Mouse (Mus musculus) hindbrain, embryonic 12.5 days (tissue): Measurements from ENCODE around the gene Gm21083. TPM values are rescaled to one million over a fixed set of nuclear protein-coding genes. Genes with fewer than 3 reads are reported as not detected.
"Not testable (repeated sequence)": the region's sequence is repeated elsewhere in the genome, so short reads cannot be mapped to it uniquely, and the experiment has no call there.

Experiments used
- ATAC-seq: fragments of 200-750 bp; cut with Nextera tagmentation; 2 replicates; pipeline ENCODE4 v1.8.0; 2017; ENCODE audit warnings: moderate TSS enrichment; ENCODE audit not compliant: low FRiP score
- H3K27ac ChIP-seq: fragments of 300-500 bp; sonication (generic); 2 replicates; pipeline ENCODE4 v1.5.1; 2016; ENCODE audit warnings: mild to moderate bottlenecking
- H3K27me3 ChIP-seq: fragments of 300-500 bp; sonication (generic); 2 replicates; pipeline ENCODE4 v1.6.1; 2016; ENCODE audit warnings: mild to moderate bottlenecking
- H3K36me3 ChIP-seq: fragments of 300-500 bp; sonication (generic); 2 replicates; pipeline ENCODE4 v1.6.1; 2016; ENCODE audit warnings: mild to moderate bottlenecking
- H3K4me1 ChIP-seq: fragments of 300-500 bp; sonication (generic); 2 replicates; pipeline ENCODE4 v1.6.1; 2016
- H3K4me2 ChIP-seq: fragments of 300-500 bp; sonication (generic); replicated peaks from 2 replicates; pipeline ENCODE4 v1.6.1; 2016; ENCODE audit warnings: mild to moderate bottlenecking
- H3K4me3 ChIP-seq: fragments of 300-500 bp; sonication (generic); 2 replicates; pipeline ENCODE4 v1.5.1; 2016; ENCODE audit warnings: mild to moderate bottlenecking
- H3K9ac ChIP-seq: fragments of 300-500 bp; sonication (generic); 2 replicates; pipeline ENCODE4 v1.6.1; 2016; ENCODE audit warnings: mild to moderate bottlenecking, moderate library complexity
- H3K9me3 ChIP-seq: fragments of 300-500 bp; sonication (generic); replicated peaks from 2 replicates; pipeline ENCODE4 v1.6.1; 2016; ENCODE audit warnings: mild to moderate bottlenecking
- WGBS: fragments of 180-500 bp; shearing (Covaris S2); methylation state at CpG from one replicate; pipeline ENCODE4 v1.1.7; 2016; 5-methylcytosine and 5-hydroxymethylcytosine counted together
- polyA plus RNA-seq: library from polyadenylated mRNA; unstranded; fragments of >200 nt; fragmentation: Nextera tagmentation; extraction: Ambion mirVana; gene quantifications from 2 replicates; pipeline ENCODE4 v1.2.1, GENCODE M21; 2016

The Gm21083 gene
- not detected in 2 replicates for polyA plus RNA-seq

DNA sequence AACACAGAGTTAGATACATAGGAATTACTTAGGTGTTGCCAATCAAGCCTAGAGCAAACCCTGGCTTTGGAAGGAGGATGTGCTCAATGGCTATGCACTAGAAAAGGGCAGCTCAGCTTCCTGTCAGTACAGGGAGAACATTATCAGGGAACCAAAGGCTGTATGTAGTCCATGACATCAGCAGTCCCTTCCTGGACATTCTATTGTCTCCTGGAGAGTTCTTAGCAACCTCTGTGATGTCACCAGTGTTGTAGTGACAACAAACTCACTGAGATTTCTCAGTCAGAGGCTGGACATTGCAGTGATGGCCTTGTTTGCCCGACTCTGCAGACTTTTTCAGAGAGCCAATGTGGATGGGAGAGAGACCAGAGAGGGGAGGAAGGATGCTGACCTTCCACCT is at the start of gene Gm21083:
Gm21083 (plus strand) TSS at position 301 of the 400 bp plus-strand sequence.
- H3K4me2 ChIP-seq, H3K27me3 ChIP-seq, H3K9ac ChIP-seq, H3K36me3 ChIP-seq, ATAC-seq, H3K4me3 ChIP-seq, H3K27ac ChIP-seq, H3K4me1 ChIP-seq: not testable (repeated sequence)
- H3K9me3 ChIP-seq: peaks cover 12% of the 10 kb centered on the region; the same call in 1 of the 2 replicates
- WGBS: no CpG with 5 or more reads among the region's 1 CpGs

GRCm38 (mm10) chr5:15529122-15529521 is 48.0 kb upstream of the Gm21083 start, which contains the start of gene Gm21190:
Gm21190 (minus strand) TSS chr5:15529222.
- peaks cover 43% of the 10 kb centered on the region for H3K9me3 ChIP-seq
- WGBS: 63% methylated on average over 1 of the region's 1 CpGs
- ATAC-seq, H3K4me3 ChIP-seq, H3K9ac ChIP-seq, H3K27me3 ChIP-seq, H3K4me1 ChIP-seq, H3K4me2 ChIP-seq, H3K36me3 ChIP-seq, H3K27ac ChIP-seq: not testable (repeated sequence)

DNA sequence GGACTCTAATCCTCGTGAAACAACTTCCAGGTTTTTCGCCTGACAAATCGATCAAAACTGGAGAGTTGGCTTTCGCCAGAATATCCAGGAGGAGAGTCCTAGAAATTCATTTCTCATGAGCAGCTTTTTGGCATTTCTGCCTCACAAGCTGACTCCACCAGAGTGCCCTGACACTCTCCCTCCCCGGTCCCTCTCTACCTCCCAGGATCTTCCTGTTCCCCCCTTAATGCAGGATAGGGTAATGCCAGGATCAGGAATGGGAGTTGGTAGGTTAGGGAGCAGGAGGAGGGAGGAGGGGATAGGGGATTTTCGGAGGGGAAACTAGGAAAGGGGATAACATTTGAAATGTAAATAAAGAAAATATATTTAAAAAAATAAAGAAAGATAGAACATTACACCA is 28.5 kb upstream of the Gm21083 start:
- WGBS: 83% methylated on average over 6 of the region's 6 CpGs
- not testable (repeated sequence) for ATAC-seq

GRCm38 (mm10) chr5:15549134-15549533 is 28.0 kb upstream of the Gm21083 start:
- H3K4me1 ChIP-seq, H3K36me3 ChIP-seq: not testable (repeated sequence)

More for the DNA sequence above, 28.5 kb upstream of the Gm21083 start:
- not testable (repeated sequence) for H3K27ac ChIP-seq, H3K36me3 ChIP-seq, H3K4me3 ChIP-seq, H3K4me2 ChIP-seq, H3K4me1 ChIP-seq, H3K9ac ChIP-seq, H3K27me3 ChIP-seq
- H3K9me3 ChIP-seq: peaks cover 16% of the 10 kb centered on the region

GRCm38 (mm10) chr5:15549606-15550005 is 27.5 kb upstream of the Gm21083 start:
- WGBS: 14% methylated on average over 3 of the region's 3 CpGs
- H3K4me3 ChIP-seq, H3K4me2 ChIP-seq, H3K27ac ChIP-seq, H3K9ac ChIP-seq, H3K36me3 ChIP-seq, ATAC-seq, H3K27me3 ChIP-seq, H3K4me1 ChIP-seq: not testable (repeated sequence)
- H3K9me3 ChIP-seq: peaks cover 17% of the 10 kb centered on the region

More at GRCm38 (mm10) chr5:15549134-15549533, 28.0 kb upstream of the Gm21083 start:
- not testable (repeated sequence) for ATAC-seq, H3K4me2 ChIP-seq, H3K27ac ChIP-seq, H3K27me3 ChIP-seq, H3K4me3 ChIP-seq, H3K9ac ChIP-seq
- 29% methylated on average over 1 of the region's 1 CpGs for WGBS
- H3K9me3 ChIP-seq: peaks cover 17% of the 10 kb centered on the region

GRCm38 (mm10) chr5:15558654-15559053 is 18.5 kb upstream of the Gm21083 start:
- WGBS: 69% methylated on average over 1 of the region's 1 CpGs
- H3K9ac ChIP-seq, H3K4me2 ChIP-seq, H3K36me3 ChIP-seq, H3K27ac ChIP-seq, H3K4me3 ChIP-seq, H3K4me1 ChIP-seq, ATAC-seq, H3K27me3 ChIP-seq: not testable (repeated sequence)
- peaks cover 20% of the 10 kb centered on the region for H3K9me3 ChIP-seq

GRCm38 (mm10) chr5:15561425-15562264 is 15.5 kb upstream of the Gm21083 start:
- ATAC-seq: peak; percentile 64
- peaks cover 16% of the 10 kb centered on the region for H3K9me3 ChIP-seq
- H3K4me1 ChIP-seq, H3K4me3 ChIP-seq, H3K36me3 ChIP-seq, H3K27me3 ChIP-seq, H3K4me2 ChIP-seq, H3K9ac ChIP-seq, H3K27ac ChIP-seq: not testable (repeated sequence)
- 82% methylated on average over 3 of the region's 3 CpGs for WGBS

GRCm38 (mm10) chr5:15573735-15574134 is 3.4 kb upstream of the Gm21083 start:
- not testable (repeated sequence) for ATAC-seq, H3K36me3 ChIP-seq

GRCm38 (mm10) chr5:15586351-15586750 is 9.2 kb downstream of the Gm21083 start:
- not testable (repeated sequence) for ATAC-seq, H3K4me2 ChIP-seq, H3K9me3 ChIP-seq, H3K4me3 ChIP-seq, H3K27me3 ChIP-seq, H3K27ac ChIP-seq, H3K36me3 ChIP-seq, H3K4me1 ChIP-seq, H3K9ac ChIP-seq

More at GRCm38 (mm10) chr5:15573735-15574134, 3.4 kb upstream of the Gm21083 start:
- H3K27ac ChIP-seq, H3K4me2 ChIP-seq, H3K9ac ChIP-seq, H3K4me3 ChIP-seq, H3K27me3 ChIP-seq, H3K4me1 ChIP-seq: not testable (repeated sequence)
- peaks cover 12% of the 10 kb centered on the region; the same call in 1 of the 2 replicates for H3K9me3 ChIP-seq

DNA sequence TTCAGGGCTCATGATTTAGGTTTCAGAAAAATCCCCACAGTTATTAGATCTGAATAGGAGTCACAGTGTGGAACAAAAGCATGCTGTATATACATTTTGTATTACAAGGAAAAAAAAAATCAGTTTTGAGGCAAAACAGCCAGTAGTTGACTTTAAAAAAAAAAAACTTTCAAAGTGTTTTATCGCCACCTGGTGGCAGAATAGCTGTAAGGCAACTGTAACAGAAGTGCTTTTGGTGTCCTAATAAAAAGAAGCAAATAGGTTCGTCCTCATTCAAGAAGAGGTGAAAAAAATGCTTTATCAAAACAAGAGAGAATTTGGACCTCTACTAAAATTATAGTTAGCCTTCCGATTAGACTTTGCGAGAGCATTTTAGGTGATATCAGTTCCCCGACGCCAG is 11.2 kb downstream of the Gm21083 start:
- not testable (repeated sequence) for H3K9ac ChIP-seq, H3K27me3 ChIP-seq, H3K4me2 ChIP-seq, H3K9me3 ChIP-seq, H3K4me3 ChIP-seq, H3K36me3 ChIP-seq, ATAC-seq, H3K27ac ChIP-seq, H3K4me1 ChIP-seq
- WGBS: 38% methylated on average over 6 of the region's 6 CpGs

DNA sequence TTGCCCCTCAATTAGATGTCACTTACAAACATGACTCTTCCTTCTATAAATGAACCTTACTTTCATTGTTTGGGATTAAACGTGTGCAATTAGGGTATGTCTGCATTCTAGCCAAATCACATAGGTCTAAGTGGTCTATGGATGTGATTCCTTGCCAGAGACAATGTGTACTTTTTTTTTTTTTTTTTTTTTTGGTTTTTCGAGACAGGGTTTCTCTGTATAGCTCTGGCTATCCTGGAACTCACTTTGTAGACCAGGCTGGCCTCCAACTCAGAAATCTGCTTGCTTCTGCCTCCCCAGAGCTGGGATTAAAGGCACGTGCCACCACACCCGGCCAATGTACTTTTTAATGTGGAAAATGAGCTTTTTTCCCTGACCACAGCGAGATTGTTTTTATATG is 13.5 kb downstream of the Gm21083 start:
- not testable (repeated sequence) for H3K27me3 ChIP-seq, H3K4me1 ChIP-seq, H3K36me3 ChIP-seq, H3K27ac ChIP-seq, H3K4me2 ChIP-seq, H3K4me3 ChIP-seq, H3K9ac ChIP-seq, ATAC-seq, H3K9me3 ChIP-seq
- WGBS: 60% methylated on average over 5 of the region's 5 CpGs

DNA sequence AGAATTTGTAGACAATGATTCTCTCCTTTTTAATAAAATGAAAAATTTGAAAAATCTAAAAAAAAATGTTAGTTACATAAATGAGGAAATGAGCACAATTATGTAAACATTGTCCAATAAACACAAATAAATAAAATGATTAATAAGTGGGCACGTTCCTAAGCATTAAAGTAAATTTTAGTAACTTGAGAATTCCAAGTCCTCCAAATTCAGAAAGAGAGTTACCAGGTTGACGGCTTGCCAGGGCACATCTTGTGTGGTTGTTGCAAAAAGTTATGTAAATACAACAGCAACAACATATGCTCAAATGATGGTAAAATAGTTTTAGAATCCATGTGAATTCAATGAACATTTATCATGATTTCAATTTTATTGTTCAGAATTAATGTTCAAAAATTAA is 14.4 kb downstream of the Gm21083 start:
- not testable (repeated sequence) for H3K27me3 ChIP-seq, H3K27ac ChIP-seq, H3K4me1 ChIP-seq, H3K4me3 ChIP-seq, H3K4me2 ChIP-seq, H3K9ac ChIP-seq, H3K36me3 ChIP-seq
- ATAC-seq: peak; percentile 58; the same call in 1 of the 2 replicates
- WGBS: 80% methylated on average over 2 of the region's 2 CpGs
- peaks cover 11% of the 10 kb centered on the region; the same call in 1 of the 2 replicates for H3K9me3 ChIP-seq

DNA sequence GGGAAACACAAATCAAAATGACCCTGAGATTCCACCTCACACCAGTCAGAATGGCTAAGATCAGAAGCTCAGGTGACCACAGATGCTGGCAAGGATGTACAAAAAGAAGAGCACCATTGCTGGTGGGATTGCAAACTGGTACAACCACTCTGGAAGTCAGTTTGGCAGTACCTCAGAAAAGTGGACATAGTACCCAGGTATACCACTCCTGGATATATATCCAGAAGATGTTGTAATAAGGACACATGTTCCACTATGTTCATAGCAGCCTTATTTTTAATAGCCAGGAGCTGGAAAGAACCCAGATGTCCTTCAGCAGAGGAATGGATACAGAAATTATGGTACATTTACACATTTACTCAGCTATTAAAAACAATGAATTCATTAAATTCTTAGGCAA is 21.7 kb downstream of the Gm21083 start:
- not testable (repeated sequence) for H3K27ac ChIP-seq, H3K36me3 ChIP-seq, H3K27me3 ChIP-seq, ATAC-seq, H3K4me3 ChIP-seq, H3K9ac ChIP-seq, H3K4me2 ChIP-seq, H3K4me1 ChIP-seq
- H3K9me3 ChIP-seq: peaks cover 33% of the 10 kb centered on the region
